Mouse (Mus musculus): ENCODE data around the gene Ang. TPM values are rescaled to one million over a fixed set of nuclear protein-coding genes. Genes with fewer than 3 reads are reported as not detected.

Ang gene
- polyA plus RNA-seq, 1 experiment from 2014 or later, result 4.5 TPM

Other genes starting within 250 kb of the Ang start
- gene Tep1, start 220.6 kb upstream of the Ang start, polyA plus RNA-seq (2016; fragmentation: Nextera tagmentation; extraction: Ambion mirVana), result 3.5 and 5.7 TPM in 2 replicates
- gene Klhl33, start 193.6 kb upstream of the Ang start, polyA plus RNA-seq (2016; fragmentation: Nextera tagmentation; extraction: Ambion mirVana), result 0.22 and 0.46 TPM in 2 replicates
- gene Osgep, start 166.3 kb upstream of the Ang start, polyA plus RNA-seq (2016; fragmentation: Nextera tagmentation; extraction: Ambion mirVana), result 162 and 166 TPM in 2 replicates
- 320 and 335 TPM in 2 replicates for gene Apex1, start 166.2 kb upstream of the Ang start, polyA plus RNA-seq (2016; fragmentation: Nextera tagmentation; extraction: Ambion mirVana)
- gene Pip4p1, start 160.3 kb upstream of the Ang start, polyA plus RNA-seq (2016; fragmentation: Nextera tagmentation; extraction: Ambion mirVana), result 54.5 and 57.6 TPM in 2 replicates
- gene Pnp, start 160.1 kb upstream of the Ang start, polyA plus RNA-seq (2016; fragmentation: Nextera tagmentation; extraction: Ambion mirVana), result 48.8 and 49.9 TPM in 2 replicates
- gene Gm49342, start 146.6 kb upstream of the Ang start, polyA plus RNA-seq (2016; fragmentation: Nextera tagmentation; extraction: Ambion mirVana), result not detected in 2 replicates
- gene Pnp2, start 135.2 kb upstream of the Ang start, polyA plus RNA-seq (2016; fragmentation: Nextera tagmentation; extraction: Ambion mirVana), result 0.29 TPM in 1 of 2 replicates, not detected in the other
- gene Rnase10, start 83.4 kb upstream of the Ang start, polyA plus RNA-seq (2016; fragmentation: Nextera tagmentation; extraction: Ambion mirVana), result not detected in 2 replicates
- not detected in 2 replicates for gene Rnase9, start 49.3 kb upstream of the Ang start, polyA plus RNA-seq (2016; fragmentation: Nextera tagmentation; extraction: Ambion mirVana)
- not detected in 2 replicates for gene Rnase11, start 41.0 kb upstream of the Ang start, polyA plus RNA-seq (2016; fragmentation: Nextera tagmentation; extraction: Ambion mirVana)
- gene Rnase12, start 33.5 kb upstream of the Ang start, polyA plus RNA-seq (2016; fragmentation: Nextera tagmentation; extraction: Ambion mirVana), result not detected in 2 replicates
- not detected in 2 replicates for gene Olfr750, start 16.7 kb upstream of the Ang start, polyA plus RNA-seq (2016; fragmentation: Nextera tagmentation; extraction: Ambion mirVana)
- 17.8 and 18.9 TPM in 2 replicates for gene Rnase4, start 73 bp upstream of the Ang start, polyA plus RNA-seq (2016; fragmentation: Nextera tagmentation; extraction: Ambion mirVana)
- not detected in 2 replicates for gene Eddm3b, start 23.3 kb downstream of the Ang start, polyA plus RNA-seq (2016; fragmentation: Nextera tagmentation; extraction: Ambion mirVana)
- 0.28 and 0.29 TPM in 2 replicates for gene Rnase6, start 32.8 kb downstream of the Ang start, polyA plus RNA-seq (2016; fragmentation: Nextera tagmentation; extraction: Ambion mirVana)
- not detected in 2 replicates for gene Rnase1, start 55.6 kb downstream of the Ang start, polyA plus RNA-seq (2016; fragmentation: Nextera tagmentation; extraction: Ambion mirVana)
- gene Rnase2b, start 71.1 kb downstream of the Ang start, polyA plus RNA-seq (2016; fragmentation: Nextera tagmentation; extraction: Ambion mirVana), result not detected in 2 replicates
- not detected in 2 replicates for gene Ang2, start 108.0 kb downstream of the Ang start, polyA plus RNA-seq (2016; fragmentation: Nextera tagmentation; extraction: Ambion mirVana)
- gene Ear14, start 112.2 kb downstream of the Ang start, polyA plus RNA-seq (2016; fragmentation: Nextera tagmentation; extraction: Ambion mirVana), result not detected in 2 replicates
- gene Rnase2a, start 165.0 kb downstream of the Ang start, polyA plus RNA-seq (2016; fragmentation: Nextera tagmentation; extraction: Ambion mirVana), result not detected in 2 replicates

Data from embryonic facial prominence, embryonic 12.5 days (tissue).